Mouse (Mus musculus): ENCODE data around the gene Zc3h15.
"Not testable (repeated sequence)": the region's sequence is repeated elsewhere in the genome, so short reads cannot be mapped to it uniquely, and the experiment has no call there.

The Zc3h15 gene

DNA sequence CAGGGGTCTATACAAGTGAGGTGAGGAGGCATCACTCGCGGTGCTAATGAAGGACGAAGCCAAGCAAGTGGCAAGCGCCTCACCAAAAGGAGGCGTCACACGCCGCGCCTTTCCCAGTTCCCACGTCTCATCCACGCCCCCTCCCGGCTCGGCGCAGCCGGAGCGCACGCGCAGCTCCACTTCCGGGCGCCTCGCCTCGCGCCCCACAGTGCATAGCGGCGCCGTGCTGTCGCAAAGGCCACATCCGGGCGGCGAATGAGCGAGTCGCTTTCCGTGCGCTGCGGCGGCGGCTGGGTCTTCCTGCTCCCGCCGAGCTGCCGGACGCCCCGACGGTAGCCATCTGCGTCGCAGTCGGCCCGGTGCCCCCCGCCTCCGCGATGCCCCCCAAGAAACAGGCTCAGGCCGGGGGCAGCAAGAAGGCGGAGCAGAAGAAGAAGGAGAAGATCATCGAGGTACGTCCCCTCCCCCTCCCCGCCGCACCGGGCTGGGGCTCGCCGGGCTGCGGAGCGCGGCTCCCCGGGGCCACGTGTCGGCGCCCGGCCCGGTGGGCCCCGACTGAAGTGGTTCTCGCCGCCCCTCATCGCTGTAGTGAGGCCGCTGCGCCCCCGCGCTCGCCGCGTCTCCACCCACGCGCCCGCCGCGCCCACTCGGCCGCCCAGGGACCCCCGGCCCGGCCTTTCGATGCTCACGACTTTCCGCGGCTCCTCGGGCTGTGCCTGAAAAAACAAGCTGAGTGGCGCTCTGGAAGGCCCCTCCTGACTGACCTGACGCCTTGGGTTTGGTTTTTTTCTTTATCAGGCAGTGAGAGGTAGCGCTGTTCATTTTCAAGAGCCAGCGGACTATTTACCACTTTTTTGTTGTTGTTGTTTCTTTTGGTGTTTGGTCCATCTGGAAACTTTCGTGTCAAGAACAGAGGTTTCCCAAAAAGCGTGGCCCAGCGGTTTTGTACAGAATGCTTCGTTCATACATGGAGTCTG, at the start of gene Zc3h15:
Zc3h15 (plus strand) TSS at position 160 of the 977 bp plus-strand sequence.
- DNase-seq (ENCODE audit: low spot score in 2 of 2) = peak; percentile 92

DNA sequence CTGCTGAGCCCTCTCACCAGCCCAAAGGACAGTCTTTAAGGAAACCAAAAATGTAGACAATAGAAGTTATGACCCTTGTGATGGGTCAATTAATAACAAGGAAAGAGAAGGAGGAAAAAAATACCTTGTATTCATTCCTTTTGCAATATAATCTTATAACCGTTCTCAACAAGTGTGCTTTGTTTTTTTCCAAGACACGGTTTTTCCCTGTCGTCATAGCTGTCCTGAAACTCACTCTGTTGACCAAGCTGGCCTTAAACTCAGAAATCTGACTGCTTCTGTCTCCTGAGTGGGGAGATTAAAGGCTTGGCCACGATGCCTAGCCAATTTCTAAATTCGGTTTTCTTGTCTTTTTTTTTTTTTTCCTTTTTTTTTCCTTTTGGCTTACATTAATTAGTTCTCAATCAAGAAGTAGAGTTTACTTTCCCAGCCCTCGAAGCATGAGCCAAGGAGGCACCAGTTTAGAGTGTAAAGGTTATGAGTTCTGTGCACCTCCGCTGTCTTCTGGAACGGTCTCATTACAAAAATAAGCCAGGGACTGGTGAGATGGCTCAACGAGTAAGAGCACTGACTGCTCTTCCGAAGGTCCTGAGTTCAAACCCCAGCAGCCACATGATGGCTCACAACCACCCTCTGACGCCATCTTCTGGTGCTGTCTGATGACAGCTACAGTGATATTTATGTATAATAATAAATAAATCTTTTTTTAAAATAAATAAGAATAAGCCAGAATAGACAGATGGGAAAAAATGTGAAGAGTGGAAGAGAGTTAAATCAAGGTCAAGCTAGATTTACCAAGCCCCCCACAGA, 23.5 kb upstream of the Zc3h15 start:
- DNase-seq (ENCODE audit: low spot score in 2 of 2) = no peak

DNA sequence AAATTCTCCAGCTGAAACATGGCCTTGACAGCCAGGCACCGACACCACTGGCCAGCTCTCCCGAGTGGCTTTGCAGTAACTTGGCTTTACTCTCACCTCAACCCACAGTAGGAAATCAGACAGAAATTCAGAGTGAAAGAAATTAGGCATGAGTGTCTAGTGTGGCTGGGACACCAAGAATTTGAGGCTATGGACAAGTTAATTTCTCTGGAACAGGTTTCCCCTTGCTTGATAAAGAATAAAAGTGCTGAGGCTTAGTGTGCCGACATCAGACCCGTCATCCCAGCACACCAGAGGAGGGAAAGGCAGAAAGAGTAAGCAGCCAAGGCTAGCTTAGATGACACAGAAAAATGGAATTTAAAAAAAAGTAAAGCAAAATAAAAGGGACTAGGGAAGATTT, 22.7 kb upstream of the Zc3h15 start:
- no peak for DNase-seq (ENCODE audit: low spot score in 2 of 2)

DNA sequence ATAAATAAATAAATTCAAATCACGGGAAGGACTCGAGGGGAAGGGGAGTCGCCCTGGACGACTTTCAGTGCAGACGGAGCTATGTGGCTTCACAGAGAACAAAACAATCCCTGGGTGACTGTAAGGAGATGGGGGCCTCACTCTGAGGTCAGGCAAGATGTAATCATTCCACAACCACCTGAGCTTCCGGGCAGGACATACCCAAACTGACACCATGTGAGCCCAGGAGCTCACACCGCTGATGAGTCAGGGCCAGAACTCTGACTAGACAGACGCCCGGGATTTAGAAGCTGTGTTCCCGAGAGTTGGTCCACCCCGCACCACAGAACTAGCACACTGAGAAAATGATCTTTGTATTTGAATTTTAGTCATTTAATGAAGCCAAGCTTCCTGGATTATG, 21.4 kb upstream of the Zc3h15 start:
- peak in 1 of 2 experiments; percentile 12 for DNase-seq (ENCODE audit: low spot score in 2 of 2)

DNA sequence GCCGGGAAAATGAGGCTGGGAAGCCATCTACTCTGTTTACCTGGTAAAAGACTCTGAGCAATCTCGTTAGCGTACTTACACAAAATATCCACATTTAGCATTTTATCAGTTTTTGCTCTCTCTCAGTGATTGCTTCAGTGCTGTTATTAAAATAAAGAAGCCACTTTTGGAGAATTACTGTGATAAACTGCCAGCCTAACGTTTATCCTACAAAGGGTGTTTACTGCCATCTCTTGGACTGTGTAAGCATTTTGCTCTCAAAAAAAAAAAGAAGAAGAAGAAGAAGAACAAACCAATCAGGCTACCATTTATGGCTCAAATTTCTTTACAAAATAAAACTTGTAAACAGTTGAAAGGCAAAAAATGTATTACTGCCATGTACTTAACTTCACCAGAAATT, 20.2 kb upstream of the Zc3h15 start:
- DNase-seq (ENCODE audit: low spot score in 2 of 2) = no peak

DNA sequence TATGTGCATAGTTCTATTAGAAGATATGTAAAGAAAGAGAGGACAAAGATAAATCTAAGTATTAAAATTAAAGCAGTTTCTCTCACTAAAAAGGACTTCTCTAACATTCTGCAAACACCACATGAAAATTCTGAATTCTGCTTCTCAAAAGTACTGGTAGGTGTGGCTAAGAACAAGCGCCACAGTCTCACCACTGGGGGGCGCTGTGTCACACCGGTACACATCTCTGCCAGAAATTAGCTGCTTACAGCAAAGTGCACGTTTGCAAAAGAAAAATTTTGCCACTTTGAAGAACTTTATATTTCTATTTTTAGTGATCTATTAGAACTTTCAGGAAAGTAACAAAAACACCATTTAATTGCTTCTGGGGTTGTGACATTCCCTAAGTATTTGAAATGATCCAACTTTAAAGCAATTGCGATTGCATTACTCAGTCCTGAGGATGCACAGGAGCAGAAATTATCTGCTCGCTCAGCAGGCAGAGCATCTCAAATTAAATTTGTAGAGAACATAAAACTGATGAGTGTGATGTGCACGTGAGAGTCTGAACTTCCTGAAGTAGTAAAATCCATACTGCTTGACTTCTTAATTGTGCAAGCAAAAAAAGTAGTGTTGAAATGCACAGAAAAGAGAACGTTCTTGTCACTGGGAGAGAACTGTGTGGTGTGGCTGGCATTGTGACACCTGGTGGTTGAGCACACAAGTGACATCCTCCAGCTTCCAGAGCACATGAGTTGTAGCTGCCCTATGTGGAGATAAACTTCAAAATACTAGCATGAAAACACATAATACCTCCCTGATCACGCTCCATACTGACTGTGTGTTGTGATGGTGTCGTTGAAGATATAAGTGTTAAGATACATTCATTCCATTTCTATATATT, 18.8 kb upstream of the Zc3h15 start:
- peak; percentile 66 to 68 for DNase-seq (ENCODE audit: low spot score in 2 of 2)

DNA sequence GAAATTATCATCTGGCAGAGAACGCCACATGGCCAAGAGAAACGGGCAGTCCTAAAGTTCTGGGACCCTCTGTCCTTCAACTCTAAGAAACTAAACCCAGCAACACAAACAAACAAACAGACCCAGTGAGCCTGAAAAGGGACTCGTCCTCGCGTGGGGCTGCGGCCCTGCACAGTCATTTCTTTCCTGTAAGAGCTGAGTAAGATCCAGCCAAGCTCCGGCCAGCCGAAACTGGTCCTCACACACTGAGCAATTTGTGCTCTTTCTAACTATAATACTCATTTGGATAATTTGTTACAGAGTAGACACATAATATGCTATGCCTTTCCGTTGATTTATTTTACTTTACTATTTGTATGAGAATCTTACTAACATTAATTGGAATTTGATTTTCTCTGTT, 17.4 kb upstream of the Zc3h15 start:
- no peak for DNase-seq (ENCODE audit: low spot score in 2 of 2)

DNA sequence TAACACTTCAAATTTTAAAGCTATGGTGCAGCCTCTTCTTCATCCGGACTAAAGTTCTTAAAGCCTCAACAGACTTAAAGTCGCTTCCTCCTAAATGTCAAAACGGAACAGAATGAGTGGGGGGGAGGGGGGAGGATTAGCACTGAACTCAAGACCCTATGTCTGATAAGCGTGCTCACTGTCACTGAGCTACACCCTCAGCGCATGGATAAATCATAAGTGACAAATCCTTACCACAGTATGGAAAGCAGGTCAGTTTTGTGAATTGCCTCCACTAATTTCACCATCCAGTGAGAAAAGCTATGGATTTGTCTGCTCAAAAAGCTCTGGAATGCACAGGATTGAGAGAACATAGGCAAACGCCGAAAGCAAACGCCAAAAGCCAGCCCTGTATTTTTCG, 16.7 kb upstream of the Zc3h15 start:
- DNase-seq (ENCODE audit: low spot score in 2 of 2) = no peak

DNA sequence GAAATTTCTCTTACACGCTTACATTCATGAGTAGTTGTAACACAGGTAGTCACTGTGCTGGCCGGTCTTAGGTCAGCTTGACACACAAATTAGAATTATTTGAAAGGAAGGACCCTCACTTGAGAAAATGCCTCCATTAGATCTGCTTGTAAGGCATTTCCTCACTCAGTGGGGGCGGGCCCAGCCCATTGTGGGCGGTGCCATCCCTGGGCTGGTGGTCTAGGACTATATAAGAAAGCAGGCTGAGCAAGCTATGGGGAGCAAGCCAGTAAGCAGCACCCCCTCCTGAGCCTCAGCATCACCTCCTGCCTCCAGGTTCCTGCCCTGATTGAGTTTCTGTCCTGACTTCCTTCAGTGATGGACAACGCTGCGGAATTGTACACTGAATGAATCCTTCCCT, 16.3 kb upstream of the Zc3h15 start:
- DNase-seq (ENCODE audit: low spot score in 2 of 2) = no peak

DNA sequence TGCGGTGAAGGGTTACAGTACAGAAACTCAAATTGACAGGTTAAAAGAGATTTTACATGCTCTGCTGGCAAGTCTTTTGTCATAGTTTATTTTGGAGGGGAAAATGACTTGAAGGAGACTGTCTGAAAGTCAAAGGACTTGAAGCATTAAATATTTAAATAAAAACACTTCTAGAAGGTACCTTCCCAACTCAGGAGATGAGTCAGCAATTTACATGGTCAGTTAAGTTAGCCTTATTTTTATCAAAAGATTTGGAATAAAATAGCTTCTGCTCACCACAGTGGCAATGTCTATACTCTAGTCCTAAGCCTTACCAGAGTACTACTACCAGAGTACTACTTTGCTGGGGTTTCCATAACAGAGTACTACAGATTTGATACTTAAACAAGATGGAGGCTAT, 2.2 kb upstream of the Zc3h15 start:
- no peak for DNase-seq (ENCODE audit: low spot score in 2 of 2)

DNA sequence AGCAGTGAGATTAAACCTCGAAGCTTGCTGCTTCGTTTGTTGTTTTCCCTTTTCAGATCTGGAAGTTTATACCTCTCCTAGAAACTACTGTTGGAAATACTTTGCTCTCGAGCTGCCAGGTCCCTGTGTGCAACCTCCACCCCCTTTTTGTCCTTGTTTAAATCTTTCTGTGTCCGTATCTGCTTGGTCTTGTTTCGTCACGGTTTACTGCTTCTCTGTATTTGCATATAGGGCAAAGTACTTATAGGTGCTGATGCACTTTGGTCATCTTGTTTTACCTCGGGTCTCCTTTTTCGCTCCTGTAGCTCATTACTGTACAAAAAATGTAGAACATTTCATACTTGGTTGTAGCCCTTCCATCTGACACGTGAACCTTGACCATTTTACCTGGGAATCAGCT, 4.7 kb downstream of the Zc3h15 start:
- no peak for DNase-seq (ENCODE audit: low spot score in 2 of 2)

DNA sequence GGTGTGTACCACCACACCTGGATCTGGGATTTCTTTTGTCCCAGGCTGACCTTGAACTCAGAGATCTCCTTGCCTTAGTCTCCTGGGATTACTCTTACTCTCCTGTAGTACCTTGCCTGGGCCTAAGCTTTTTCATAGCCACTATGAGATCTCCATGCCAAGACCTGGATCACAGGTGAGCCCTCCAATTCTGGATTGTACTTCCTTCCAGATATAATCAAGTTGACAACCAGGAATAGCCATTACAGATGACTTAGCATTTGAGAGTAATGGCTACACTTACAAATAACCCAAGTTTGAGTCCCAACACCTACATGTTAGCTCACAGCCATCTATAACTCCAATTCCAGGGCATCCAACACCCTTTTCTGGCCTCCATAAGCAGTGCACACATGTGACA, 8.4 kb downstream of the Zc3h15 start:
- no peak for DNase-seq (ENCODE audit: low spot score in 2 of 2)

DNA sequence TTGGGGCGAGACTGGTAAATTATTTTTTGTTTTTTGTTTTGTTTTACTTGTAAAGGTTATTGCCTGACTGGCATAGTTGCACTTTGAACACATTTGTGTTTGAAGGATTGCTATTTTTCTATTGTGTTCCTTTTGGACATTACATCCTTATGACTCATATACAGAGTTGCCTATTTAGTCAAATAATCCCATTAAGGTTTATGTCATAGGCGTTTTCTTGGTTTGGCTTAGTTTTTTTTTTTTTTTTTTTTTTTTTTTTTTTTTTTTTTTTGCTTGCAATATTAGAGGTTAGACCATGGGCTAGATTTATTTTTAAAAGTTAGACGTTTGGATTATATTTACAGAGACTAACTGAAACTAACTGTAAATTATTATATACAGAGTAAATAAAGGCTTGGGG, 15.0 kb downstream of the Zc3h15 start:
- no peak for DNase-seq (ENCODE audit: low spot score in 2 of 2)

DNA sequence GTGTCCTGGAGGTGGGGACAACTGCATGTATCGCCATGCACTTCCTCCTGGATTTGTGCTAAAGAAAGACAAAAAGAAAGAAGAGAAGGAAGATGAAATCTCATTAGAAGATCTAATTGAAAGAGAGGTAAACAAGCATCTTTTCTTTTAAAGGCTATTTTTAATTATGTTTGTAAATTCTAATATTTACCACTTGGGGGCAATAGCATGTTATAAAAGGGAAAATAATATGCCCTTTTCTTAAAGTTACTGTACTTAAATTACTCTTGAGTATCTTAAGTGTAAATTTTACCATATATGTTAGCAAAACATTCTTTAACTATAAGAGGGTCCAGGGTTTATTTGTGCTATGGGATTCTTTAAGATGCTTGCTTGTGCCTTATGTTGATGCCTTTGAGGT, 15.9 kb downstream of the Zc3h15 start:
- no peak for DNase-seq (ENCODE audit: low spot score in 2 of 2)

DNA sequence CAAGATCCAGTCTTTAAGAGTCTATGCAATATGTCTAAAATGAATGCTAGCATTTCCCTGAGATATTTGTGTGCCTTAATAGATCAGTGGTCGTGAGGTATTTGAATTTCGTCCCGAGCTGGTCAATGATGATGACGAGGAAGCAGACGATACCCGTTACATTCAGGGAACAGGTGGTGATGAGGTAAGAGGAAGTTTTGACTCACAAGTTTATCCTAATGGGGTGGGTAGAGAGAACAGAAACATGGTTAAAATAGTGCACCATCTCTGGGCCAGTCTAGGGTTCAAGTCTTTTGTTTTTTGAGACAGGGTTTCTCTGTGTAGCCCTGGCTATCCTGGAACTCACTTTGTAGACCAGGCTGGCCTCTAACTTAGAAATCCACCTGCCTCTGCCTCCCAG, 17.1 kb downstream of the Zc3h15 start:
- DNase-seq (ENCODE audit: low spot score in 2 of 2) = no peak

DNA sequence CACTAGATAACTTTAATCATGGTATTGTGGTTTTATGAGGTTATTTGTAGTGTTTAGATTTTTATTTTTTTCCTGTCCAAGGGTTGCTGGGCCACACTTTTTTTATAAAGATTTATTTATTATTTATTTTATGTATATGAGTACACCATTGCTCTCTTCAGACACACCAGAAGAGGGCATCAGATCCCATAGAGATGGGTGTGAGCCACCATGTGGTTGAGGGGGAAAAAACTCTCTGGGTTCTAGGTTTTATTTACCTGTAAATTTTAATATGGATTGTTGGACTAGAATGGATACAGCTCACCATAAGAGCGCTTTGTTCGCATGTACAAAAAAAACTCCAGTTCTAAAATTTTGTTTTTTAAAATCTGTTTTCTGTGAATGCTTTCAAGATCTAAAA, 20.8 kb downstream of the Zc3h15 start:
- not testable (repeated sequence) for DNase-seq (ENCODE audit: low spot score in 2 of 2)

DNA sequence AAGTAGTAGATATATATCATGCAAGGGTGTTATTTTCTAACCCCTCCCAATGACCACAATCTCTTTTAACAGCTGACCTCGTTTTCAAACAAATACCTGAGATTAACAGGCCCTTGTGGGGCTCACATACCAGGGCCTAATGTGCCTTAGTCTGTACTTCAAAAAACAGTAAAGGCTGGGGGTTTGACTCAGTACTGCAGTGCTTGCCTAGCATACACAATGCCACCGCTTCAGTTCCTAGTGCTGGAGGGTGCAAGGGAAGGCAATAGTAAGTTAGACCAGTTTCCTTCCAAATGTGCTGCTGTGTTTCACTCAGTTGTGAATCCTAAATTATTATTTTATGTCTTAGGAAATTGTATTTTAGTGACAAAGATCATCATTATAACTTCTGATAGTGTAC, 23.2 kb downstream of the Zc3h15 start:
- DNase-seq (ENCODE audit: low spot score in 2 of 2) = no peak

DNA sequence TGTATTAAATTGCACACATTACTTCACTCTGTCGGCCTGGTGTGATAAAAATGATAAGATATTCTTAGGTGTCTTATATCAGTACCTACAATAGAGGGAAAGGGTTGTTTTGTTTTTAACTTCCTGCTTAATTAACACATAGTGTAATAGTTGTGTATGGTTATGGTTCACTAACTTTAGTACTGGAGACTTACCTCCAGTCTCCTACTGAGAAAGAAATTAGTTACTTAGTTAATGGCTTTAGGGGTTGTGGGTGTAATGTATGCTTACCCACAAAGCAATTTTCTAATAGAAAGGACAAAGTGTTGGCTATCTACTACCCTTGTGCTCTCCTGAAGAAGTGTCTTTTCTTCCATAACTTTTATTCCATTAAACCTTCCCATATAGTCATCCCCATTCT, 23.8 kb downstream of the Zc3h15 start:
- DNase-seq (ENCODE audit: low spot score in 2 of 2) = no peak

DNA sequence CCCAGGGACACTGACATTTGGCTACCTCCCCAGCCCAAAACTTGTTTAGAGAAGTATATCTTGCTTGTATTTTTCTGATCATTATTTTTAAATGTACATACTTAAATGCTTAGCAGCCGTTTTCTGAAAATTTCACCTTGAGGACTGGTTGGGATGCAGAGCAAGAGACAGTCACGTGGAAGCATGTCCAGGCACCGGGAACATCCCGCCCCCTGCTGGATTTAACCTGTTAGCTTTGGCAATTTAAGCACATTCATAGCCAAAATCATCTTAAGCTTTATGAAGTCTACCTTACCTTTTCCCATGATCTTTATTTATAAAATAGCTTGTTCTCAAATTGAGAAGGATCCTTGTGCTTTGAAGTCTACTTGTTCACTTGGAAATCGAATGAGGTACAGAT, 25.8 kb downstream of the Zc3h15 start:
- no peak for DNase-seq (ENCODE audit: low spot score in 2 of 2)

DNA sequence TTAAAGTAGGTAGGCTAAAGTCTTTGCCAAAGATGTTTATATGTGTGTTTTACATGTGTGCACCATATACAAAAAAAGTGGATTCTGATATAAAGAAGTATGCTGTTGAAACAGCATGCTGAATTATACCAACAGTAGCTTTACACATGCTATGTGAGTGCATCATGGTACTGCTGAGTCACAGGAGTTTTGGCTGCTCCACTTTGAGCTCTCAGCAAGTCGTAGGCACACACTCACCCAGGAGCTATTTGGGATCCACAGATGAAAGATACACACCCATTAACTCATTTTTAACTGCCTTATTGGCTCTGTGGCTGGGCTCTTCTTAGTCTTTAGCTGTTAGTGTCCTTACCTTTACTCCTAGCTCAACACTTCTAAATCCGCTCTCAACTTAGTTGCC, 27.6 kb downstream of the Zc3h15 start:
- DNase-seq (ENCODE audit: low spot score in 2 of 2) = peak in 1 of 2 experiments; percentile 28

DNA sequence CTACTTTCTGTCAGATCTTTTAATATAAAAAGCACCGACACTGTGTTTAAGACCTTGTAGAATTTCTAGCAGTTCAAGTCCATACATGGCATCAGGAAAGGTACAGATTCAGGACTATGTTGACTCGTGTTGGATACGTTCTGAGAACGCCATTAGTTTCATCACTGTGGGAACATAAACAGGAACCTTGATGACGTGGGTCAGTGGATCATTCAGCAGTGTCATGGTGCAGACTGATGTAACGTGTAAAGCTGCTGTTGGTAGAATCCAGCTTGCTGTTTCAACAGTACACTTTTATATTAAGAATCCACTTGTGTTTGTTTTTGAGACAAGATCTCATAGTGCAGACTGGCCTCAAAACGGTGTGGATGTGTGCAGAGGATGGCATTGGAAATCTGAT, 28.8 kb downstream of the Zc3h15 start:
- DNase-seq (ENCODE audit: low spot score in 2 of 2) = no peak

DNA sequence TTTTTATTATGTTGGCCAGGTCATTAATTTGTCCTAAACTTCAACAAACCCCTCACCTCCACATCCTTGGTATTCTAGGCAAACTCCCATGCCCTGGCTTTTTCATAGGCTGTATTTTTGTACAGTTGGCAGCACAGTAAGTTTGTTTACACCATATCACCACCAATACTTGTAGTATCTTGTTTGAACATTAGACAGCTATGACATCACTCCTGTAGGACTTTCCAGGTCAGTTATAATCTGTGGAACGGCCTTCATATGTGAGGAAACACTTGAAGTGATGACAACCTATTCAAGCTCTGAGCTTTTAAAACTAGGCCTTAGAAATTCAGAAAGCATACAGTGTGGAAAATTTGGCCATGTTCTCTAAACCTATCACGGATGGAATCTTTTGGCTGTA, 29.6 kb downstream of the Zc3h15 start:
- DNase-seq (ENCODE audit: low spot score in 2 of 2) = no peak
